Mouse (Mus musculus) liver, embryonic 14.5 days (tissue): ENCODE measurements at regions not wholly inside any gene's neighbourhood (a gene's known extent, or its start where the extent isn't known, plus 50 kb on each side); places are given as distances from the start of the nearest gene placed in this dataset.

Experiments used
- ATAC-seq: fragments of 200-750 bp; cut with Nextera tagmentation; 2 replicates; pipeline ENCODE4 v1.8.0; 2017; ENCODE audit warnings: moderate number of reproducible peaks, mild to moderate bottlenecking, moderate library complexity; ENCODE audit not compliant: insufficient read depth
- DNase-seq, 3 experiments: peaks; one replicate each; pipeline ENCODE4 v3.0.0-alpha.2; 2012 to 2013; ENCODE audit warnings: low read depth in 3 of 3, low spot score in 3 of 3
- H3K27ac ChIP-seq: fragments of 300-500 bp; sonication (generic); 2 replicates; pipeline ENCODE4 v1.5.1; 2014; ENCODE audit warnings: moderate library complexity, mild to moderate bottlenecking, control low read depth, inconsistent platforms
- H3K27me3 ChIP-seq: fragments of 300-500 bp; sonication (generic); 2 replicates; pipeline ENCODE4 v1.6.1; 2014; ENCODE audit warnings: mild to moderate bottlenecking, low read length, moderate library complexity; ENCODE audit not compliant: control insufficient read depth, insufficient read depth
- H3K36me3 ChIP-seq: fragments of 300-500 bp; sonication (generic); replicated peaks from 2 replicates; pipeline ENCODE4 v1.6.1; 2014; ENCODE audit warnings: low read depth; ENCODE audit not compliant: control insufficient read depth, insufficient read depth
- H3K4me1 ChIP-seq, 2 experiments: fragments of 200-500 bp in 1 of 2; fragments of 300-500 bp in 1 of 2; sonication (generic) in 1 of 2; replicated peaks; 2 replicates each; pipeline ENCODE4 v1.6.1; 2012 to 2014; ENCODE audit warnings: antibody characterized with exemption in 1 of 2, inconsistent platforms in 1 of 2, low read length in 1 of 2; ENCODE audit not compliant: control insufficient read depth in 2 of 2, insufficient read depth in 2 of 2
- H3K4me2 ChIP-seq: fragments of 300-500 bp; sonication (generic); 2 replicates; pipeline ENCODE4 v1.6.1; 2014; ENCODE audit warnings: low read depth, mild to moderate bottlenecking, control low read depth, moderate library complexity
- H3K4me3 ChIP-seq, 2 experiments: fragments of 200-500 bp in 1 of 2; fragments of 300-500 bp in 1 of 2; sonication (generic) in 1 of 2; 2 replicates each; pipeline ENCODE4 v1.5.1; 2012 to 2014; ENCODE audit warnings: low read depth in 2 of 2, low read length in 2 of 2, mild to moderate bottlenecking in 2 of 2, control low read depth in 1 of 2, inconsistent platforms in 1 of 2, moderate library complexity in 1 of 2; ENCODE audit not compliant: insufficient read depth in 1 of 2
- H3K9ac ChIP-seq: fragments of 300-500 bp; sonication (generic); replicated peaks from 2 replicates; pipeline ENCODE4 v1.6.1; 2014; ENCODE audit warnings: mild to moderate bottlenecking, control low read depth, moderate library complexity
- H3K9me3 ChIP-seq: fragments of 300-500 bp; sonication (generic); 2 replicates; pipeline ENCODE4 v1.6.1; 2016; ENCODE audit warnings: low read length, mixed read lengths; ENCODE audit not compliant: control insufficient read depth
- CTCF ChIP-seq: IDR thresholded peaks from 2 replicates; pipeline ENCODE4 v1.5.1; 2016; ENCODE audit warnings: antibody characterized with exemption, low read depth, control low read depth
- EP300 ChIP-seq: IDR thresholded peaks from 2 replicates; pipeline ENCODE4 v1.6.1; 2016; ENCODE audit warnings: antibody characterized with exemption, low read depth
- WGBS: fragments of 180-500 bp; shearing (Covaris S2); extraction: QIAGEN DNeasy Blood & Tissue Kit; methylation state at CpG from one replicate; pipeline ENCODE4 v1.1.7; 2014; ENCODE audit not compliant: insufficient replicate concordance; 5-methylcytosine and 5-hydroxymethylcytosine counted together

DNA sequence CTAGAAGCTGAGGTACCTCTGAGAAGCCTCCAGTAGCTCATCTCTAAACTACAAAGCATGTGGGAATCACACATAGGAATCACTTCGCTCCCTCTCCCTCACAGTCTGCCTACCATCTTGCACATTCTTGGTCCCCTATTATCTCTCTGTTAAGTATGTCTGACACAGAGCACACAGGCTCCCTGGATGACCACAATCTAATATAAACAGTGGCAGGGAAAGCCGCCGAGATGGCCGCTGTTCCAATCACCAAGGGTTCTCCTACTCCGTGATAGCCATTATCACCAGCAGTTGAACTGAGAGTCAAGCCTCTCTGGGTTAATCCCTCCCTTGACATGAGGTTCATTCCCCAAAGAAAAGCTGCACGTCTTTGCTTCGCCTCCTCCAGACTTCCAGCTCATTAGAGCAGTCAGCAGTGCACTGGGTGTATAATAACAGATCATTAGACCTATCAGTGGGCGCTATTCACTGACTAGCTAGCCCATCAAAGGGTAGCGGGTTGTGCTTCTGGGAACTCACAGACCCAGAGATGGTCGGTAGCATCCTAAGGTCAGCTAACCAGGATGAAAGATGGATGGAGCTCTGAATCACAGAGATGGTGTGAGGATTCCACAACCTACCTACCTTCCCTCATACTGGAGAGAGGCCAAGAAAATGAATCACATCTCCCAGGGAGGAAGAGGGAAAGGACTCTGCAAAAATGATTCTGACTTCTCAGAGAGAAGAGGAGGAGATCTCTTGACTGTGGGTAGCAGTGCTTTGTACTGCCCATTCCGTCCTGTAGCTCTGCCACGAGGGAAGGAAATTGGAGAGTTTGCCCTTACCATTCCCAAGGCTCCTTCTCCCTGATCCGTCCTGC is 130.9 kb downstream of the Hs3st3b1 start:
- H3K4me3 ChIP-seq, result no peak overlapping the region
- TF ChIP-seq CTCF (no peak), EP300 (no peak)
- no peak overlapping the region for H3K4me2 ChIP-seq
- no peaks in the 10 kb centered on the region; a peak in 1 of 4 replicates for H3K4me1 ChIP-seq
- DNase-seq (peak in 1 of 3 experiments; percentile 3), ATAC-seq (no peak)
- no peak overlapping the region for H3K9ac ChIP-seq
- no peaks in the 10 kb centered on the region for H3K27me3 ChIP-seq
- H3K9me3 ChIP-seq, result no peaks in the 10 kb centered on the region
- 59% methylated on average over 13 of the region's 13 CpGs for WGBS
- H3K27ac ChIP-seq, result no peak overlapping the region
- H3K36me3 ChIP-seq, result no peaks in the 10 kb centered on the region

DNA sequence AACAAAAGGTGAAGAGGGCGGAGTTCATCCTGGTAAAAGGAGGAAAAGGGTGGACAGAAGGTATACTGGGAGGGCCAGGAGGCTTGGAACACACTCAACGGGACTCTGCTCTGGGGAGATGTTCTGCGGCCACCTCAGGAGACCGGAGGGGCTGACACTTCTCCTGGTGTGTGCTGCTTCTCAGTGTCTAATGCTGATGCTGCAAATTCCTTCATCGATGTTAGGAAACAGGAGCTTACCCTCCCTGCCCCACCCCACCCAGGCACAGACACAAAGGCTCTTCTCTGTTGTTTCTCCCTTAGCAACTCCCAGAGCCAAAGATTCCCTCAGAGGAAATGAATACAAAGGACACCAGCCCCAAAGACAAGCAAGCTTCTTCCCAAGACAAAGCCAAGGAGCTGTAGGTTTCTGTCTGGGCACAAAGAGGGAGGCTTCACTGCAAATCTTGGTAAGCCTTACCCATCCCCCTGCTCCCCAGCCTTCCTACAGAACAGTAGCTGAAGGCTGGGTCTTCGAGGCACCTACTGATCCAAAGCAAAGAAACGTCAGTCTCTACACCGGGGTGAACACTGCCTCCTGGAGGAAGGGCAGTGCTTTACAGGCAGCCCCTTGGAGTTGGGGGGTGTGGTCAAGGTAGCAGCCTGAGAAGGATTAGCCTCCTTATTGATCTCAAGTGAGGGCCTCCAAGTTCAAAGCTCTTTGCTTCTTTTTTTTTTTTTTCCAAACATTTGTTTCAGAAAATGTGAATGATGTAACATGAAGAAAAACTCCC is 128.2 kb downstream of the Hs3st3b1 start:
- 63% methylated on average over 8 of the region's 8 CpGs for WGBS
- H3K4me1 ChIP-seq, result no peaks in the 10 kb centered on the region; a peak in 1 of 4 replicates
- H3K9ac ChIP-seq, result no peak overlapping the region
- H3K36me3 ChIP-seq, result no peaks in the 10 kb centered on the region
- no peaks in the 10 kb centered on the region for H3K27me3 ChIP-seq
- H3K4me3 ChIP-seq, result no peak overlapping the region
- H3K27ac ChIP-seq, result no peak overlapping the region
- ATAC-seq (no peak), DNase-seq (no peak)
- H3K4me2 ChIP-seq, result no peak overlapping the region
- TF ChIP-seq EP300 (no peak), CTCF (no peak)
- H3K9me3 ChIP-seq, result no peaks in the 10 kb centered on the region

DNA sequence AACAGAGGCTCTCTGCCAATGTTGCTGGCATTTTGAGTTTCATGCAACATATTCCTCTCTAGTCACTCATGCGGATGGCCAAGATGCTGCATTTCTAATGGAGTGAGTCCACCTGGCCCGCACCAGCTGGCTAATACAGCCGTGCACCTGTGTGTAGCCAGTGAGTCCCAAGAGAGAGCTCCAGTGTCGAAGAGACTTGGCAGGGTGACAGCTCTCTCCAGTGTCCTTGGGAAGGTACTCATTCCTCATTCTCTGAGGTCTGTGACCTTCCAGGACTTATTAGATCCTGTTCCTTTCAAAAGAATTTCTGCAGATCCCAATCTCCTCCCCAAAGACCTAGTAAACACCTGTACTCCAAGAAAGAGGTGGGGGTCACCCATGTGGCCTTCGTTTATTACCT is 109.9 kb downstream of the Hs3st3b1 start:
- H3K36me3 ChIP-seq, result no peaks in the 10 kb centered on the region
- no peak overlapping the region for H3K9ac ChIP-seq
- no peaks in the 10 kb centered on the region for H3K27me3 ChIP-seq
- 65% methylated on average over 5 of the region's 5 CpGs for WGBS
- TF ChIP-seq CTCF (no peak), EP300 (no peak)
- DNase-seq, result no peak
- H3K4me1 ChIP-seq, result no peaks in the 10 kb centered on the region
- no peak overlapping the region for H3K27ac ChIP-seq
- no peak overlapping the region for H3K4me2 ChIP-seq
- H3K4me3 ChIP-seq, result no peak overlapping the region
- ATAC-seq, result no peak
- H3K9me3 ChIP-seq, result no peaks in the 10 kb centered on the region

DNA sequence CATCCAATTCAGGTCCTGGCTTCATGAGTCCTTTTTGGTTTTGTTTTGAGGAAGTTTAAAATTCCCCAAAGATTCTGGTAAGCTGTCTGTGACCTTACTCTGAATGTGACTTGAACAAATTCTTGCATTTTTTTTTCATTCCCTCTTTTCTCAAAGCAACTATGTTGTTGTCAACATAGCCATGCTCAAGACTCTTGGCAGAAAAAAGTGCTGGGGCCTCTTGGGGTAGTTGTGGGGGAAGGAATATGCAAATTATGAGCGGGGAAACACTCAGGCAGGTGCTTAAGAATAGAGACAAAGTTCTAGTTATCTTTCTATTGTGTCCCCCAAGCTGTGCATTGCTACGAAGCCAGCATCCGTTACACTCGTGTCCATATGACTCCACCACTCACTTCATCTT is 99.2 kb downstream of the Hs3st3b1 start:
- no peak for ATAC-seq
- Histone ChIP-seq H3K27me3 (no peaks in the 10 kb centered on the region), H3K36me3 (no peaks in the 10 kb centered on the region), H3K4me2 (no peak overlapping the region), H3K9ac (no peak overlapping the region), H3K9me3 (no peaks in the 10 kb centered on the region), H3K4me3 (no peak overlapping the region), H3K4me1 (no peaks in the 10 kb centered on the region), H3K27ac (no peak overlapping the region)
- no peak for TF ChIP-seq EP300
- no peak for TF ChIP-seq CTCF
- 52% methylated on average over 4 of the region's 4 CpGs for WGBS
- no peak for DNase-seq

DNA sequence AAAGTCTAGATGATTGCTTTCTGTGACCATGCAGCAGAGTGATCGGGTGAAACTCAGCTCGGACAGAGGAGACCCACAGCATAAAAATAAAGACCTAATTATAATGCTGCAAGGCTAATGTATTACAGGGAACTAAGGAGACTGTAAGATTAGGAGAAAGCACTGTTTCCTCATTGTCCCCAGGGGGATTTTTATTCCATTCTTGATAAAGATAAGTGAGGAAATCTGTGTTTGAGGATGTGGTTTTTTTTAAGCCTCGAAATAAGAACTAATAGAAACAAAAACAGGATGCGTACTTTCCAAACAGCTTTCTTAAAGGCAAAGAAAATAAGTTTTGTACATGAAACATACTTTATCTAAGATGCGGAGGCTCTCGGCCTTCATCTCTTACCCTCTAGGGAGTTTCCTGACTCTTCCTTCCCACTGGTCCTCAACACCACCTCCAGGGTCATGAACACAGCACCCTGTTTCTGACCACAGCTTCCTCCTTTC is 94.8 kb downstream of the Hs3st3b1 start:
- no peak overlapping the region for H3K27ac ChIP-seq
- DNase-seq (no peak), ATAC-seq (no peak)
- no peaks in the 10 kb centered on the region for H3K36me3 ChIP-seq
- no peaks in the 10 kb centered on the region for H3K27me3 ChIP-seq
- TF ChIP-seq EP300, result no peak
- no peak for TF ChIP-seq CTCF
- no peaks in the 10 kb centered on the region for H3K9me3 ChIP-seq
- WGBS, result 50% methylated on average over 6 of the region's 6 CpGs
- no peaks in the 10 kb centered on the region for H3K4me1 ChIP-seq
- H3K9ac ChIP-seq, result no peak overlapping the region
- no peak overlapping the region for H3K4me2 ChIP-seq
- H3K4me3 ChIP-seq, result no peak overlapping the region
